Mouse (Mus musculus) lung, postnatal 14 days (tissue): ENCODE results near the gene Gm19965.

Experiments used
- DNase-seq: peaks from one replicate; pipeline ENCODE4 v3.0.0; 2021

Gene Gm19965

DNA sequence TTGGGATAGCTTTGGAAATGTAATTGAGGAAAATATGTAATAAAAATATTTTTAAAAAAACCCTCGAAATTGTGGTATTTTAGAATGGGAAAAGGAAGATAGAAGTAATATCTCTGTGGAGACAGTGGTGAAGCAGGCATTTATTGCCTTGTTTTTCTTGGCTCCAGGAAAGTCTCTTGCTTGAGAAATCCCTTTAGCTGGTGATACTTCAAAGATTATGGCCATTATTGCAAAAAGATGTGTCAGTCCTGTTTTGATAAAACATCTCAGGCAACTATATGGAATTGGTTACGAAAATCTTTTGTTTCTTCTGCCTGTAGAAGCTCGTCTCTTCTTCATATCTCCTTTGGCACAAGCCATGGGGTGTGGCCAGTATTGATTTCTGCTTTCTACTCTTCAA, at the start of gene Gm19965:
Gene Gm19965, plus strand, starts transcription at position 301 of the 400 bp plus-strand sequence.
- DNase-seq: no peak

DNA sequence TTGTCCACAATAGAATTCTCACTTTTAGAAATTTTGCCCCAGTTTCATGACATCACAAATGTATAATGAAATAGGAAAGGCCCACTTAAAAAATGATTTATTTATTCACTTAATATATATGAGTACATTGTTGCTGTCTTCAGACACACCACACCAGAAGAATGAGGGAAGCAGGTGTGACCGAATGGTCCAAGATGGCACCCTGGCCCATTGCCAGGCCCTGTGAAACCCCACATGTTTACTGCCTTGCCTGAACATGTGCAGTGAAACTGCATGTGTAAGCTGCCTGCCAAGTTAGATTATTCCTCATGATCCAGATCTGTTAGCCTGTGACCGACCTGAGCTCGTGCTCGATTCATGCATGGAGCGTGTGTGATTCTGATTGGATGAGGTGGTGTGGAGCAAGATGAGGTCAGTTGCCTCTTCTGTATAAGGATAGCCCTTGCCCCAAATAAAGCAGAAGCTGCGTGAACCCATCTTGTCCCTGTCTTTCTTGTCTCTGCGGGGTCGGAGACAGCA, 20.3 kb upstream of the Gm19965 start:
- no peak for DNase-seq
